Mouse (Mus musculus): Measurements from ENCODE around the gene Ugt1a9. TPM values are rescaled to one million over a fixed set of nuclear protein-coding genes. Genes with fewer than 3 reads are reported as not detected.

Ugt1a9 gene
- total RNA-seq, 2 experiments from 2014 or later, result not detected

GRCm38 (mm10) chr1:88267489-88267888 is 196.9 kb downstream of the Ugt1a9 start:
- no peak for DNase-seq (ENCODE audit: low spot score in 2 of 2)
- intact Hi-C loops (cut with DNase I), result no loop called here

GRCm38 (mm10) chr1:88268070-88268469 is 197.5 kb downstream of the Ugt1a9 start:
- DNase-seq (ENCODE audit: low spot score in 2 of 2), result no peak
- intact Hi-C loops (cut with DNase I), result no loop called here

Other genes starting within 250 kb of the Ugt1a9 start
- gene Dgkd, start 217.5 kb upstream of the Ugt1a9 start, total RNA-seq (2021), result 100 to 1,000 TPM; 128 to 140 TPM
- gene Usp40, start 62.2 kb upstream of the Ugt1a9 start, total RNA-seq (2021), result 10 to 100 TPM; 18.5 to 23.5 TPM
- gene Ugt1a10, start 15.4 kb upstream of the Ugt1a9 start, total RNA-seq (2021), result not detected
- gene Ugt1a8, start 17.0 kb downstream of the Ugt1a9 start, total RNA-seq (2021), result not detected
- under 1 TPM; 0.44 to 0.49 TPM for gene Ugt1a7c, start 24.3 kb downstream of the Ugt1a9 start, total RNA-seq (2021)
- gene Ugt1a6b, start 32.5 kb downstream of the Ugt1a9 start, total RNA-seq (2021), result under 1 TPM; 0.20 to 0.23 TPM
- gene Ugt1a6a, start 64.0 kb downstream of the Ugt1a9 start, total RNA-seq (2021), result under 1 TPM in 1 of 2 experiments, not detected in 1; 0.40 TPM
- under 1 TPM in 1 of 2 experiments, not detected in 1; 0.15 TPM for gene Ugt1a5, start 95.2 kb downstream of the Ugt1a9 start, total RNA-seq (2021)
- gene Ugt1a2, start 129.8 kb downstream of the Ugt1a9 start, total RNA-seq (2021), result not detected
- 1 to 10 TPM; 2.7 to 3.7 TPM for gene Dnajb3, start 135.0 kb downstream of the Ugt1a9 start, total RNA-seq (2021)
- gene Ugt1a1, start 141.2 kb downstream of the Ugt1a9 start, total RNA-seq (2021), result under 1 TPM in 1 of 2 experiments, not detected in 1; 0.15 TPM
- under 1 TPM; 0.04 to 0.06 TPM for gene Mroh2a, start 156.2 kb downstream of the Ugt1a9 start, total RNA-seq (2021)
- gene Hjurp, start 206.8 kb downstream of the Ugt1a9 start, total RNA-seq (2021), result 10 to 100 TPM; 36.8 to 38.3 TPM
- under 1 TPM; 0.61 to 0.68 TPM for gene Trpm8, start 206.9 kb downstream of the Ugt1a9 start, total RNA-seq (2021)

All from left cerebral cortex, postnatal 14 days (tissue).